Mouse (Mus musculus) embryonic facial prominence, embryonic 12.5 days (tissue): ENCODE results near the gene Siah1b. TPM values are rescaled to one million over a fixed set of nuclear protein-coding genes. Genes with fewer than 3 reads are reported as not detected.

Experiments
- ATAC-seq: fragments of 200-750 bp; cut with Nextera tagmentation; 2 replicates; pipeline ENCODE4 v1.8.0; 2017; ENCODE audit not compliant: insufficient number of reproducible peaks, insufficient read depth, low FRiP score, low TSS enrichment
- H3K27ac ChIP-seq: fragments of 300-500 bp; sonication (generic); 2 replicates; pipeline ENCODE4 v1.5.1; 2016; ENCODE audit warnings: mild to moderate bottlenecking
- H3K27me3 ChIP-seq: fragments of 300-500 bp; sonication (generic); 2 replicates; pipeline ENCODE4 v1.6.1; 2016; ENCODE audit warnings: mild to moderate bottlenecking, moderate library complexity
- H3K36me3 ChIP-seq: fragments of 300-500 bp; sonication (generic); 2 replicates; pipeline ENCODE4 v1.6.1; 2016; ENCODE audit warnings: mild to moderate bottlenecking
- H3K4me1 ChIP-seq: fragments of 300-500 bp; sonication (generic); 2 replicates; pipeline ENCODE4 v1.6.1; 2016
- H3K4me2 ChIP-seq: fragments of 300-500 bp; sonication (generic); replicated peaks from 2 replicates; pipeline ENCODE4 v1.6.1; 2016; ENCODE audit warnings: mild to moderate bottlenecking, moderate library complexity
- H3K4me3 ChIP-seq: fragments of 300-500 bp; sonication (generic); 2 replicates; pipeline ENCODE4 v1.5.1; 2016; ENCODE audit warnings: mild to moderate bottlenecking
- H3K9ac ChIP-seq: fragments of 300-500 bp; sonication (generic); 2 replicates; pipeline ENCODE4 v1.6.1; 2016; ENCODE audit warnings: mild to moderate bottlenecking, moderate library complexity
- H3K9me3 ChIP-seq: fragments of 300-500 bp; sonication (generic); 2 replicates; pipeline ENCODE4 v1.6.1; 2016; ENCODE audit warnings: mild to moderate bottlenecking, moderate library complexity
- WGBS: fragments of 180-500 bp; shearing (Covaris S2); methylation state at CpG from one replicate; pipeline ENCODE4 v1.1.7; 2016; 5-methylcytosine and 5-hydroxymethylcytosine counted together
- polyA plus RNA-seq: library from polyadenylated mRNA; unstranded; fragments of >200 nt; fragmentation: Nextera tagmentation; extraction: Ambion mirVana; gene quantifications from 2 replicates; pipeline ENCODE4 v1.2.1, GENCODE M21; 2016

Siah1b gene
- polyA plus RNA-seq, 1 experiment from 2014 or later, result 38.1 TPM

GRCm38 (mm10) chrX:164082030-164082429, 5.7 kb upstream of the Siah1b start:
- Histone ChIP-seq H3K36me3 (no peaks in the 10 kb centered on the region), H3K27me3 (0 out of 2 replicates have a peak, but pooled peaks cover 4% of the 10 kb centered on the region), H3K4me2 (no peak overlapping the region), H3K4me1 (no peaks in the 10 kb centered on the region), H3K27ac (no peak overlapping the region), H3K4me3 (no peak overlapping the region), H3K9me3 (no peaks in the 10 kb centered on the region), H3K9ac (no peak overlapping the region)
- no peak for ATAC-seq
- 90% methylated on average over 9 of the region's 9 CpGs for WGBS

DNA sequence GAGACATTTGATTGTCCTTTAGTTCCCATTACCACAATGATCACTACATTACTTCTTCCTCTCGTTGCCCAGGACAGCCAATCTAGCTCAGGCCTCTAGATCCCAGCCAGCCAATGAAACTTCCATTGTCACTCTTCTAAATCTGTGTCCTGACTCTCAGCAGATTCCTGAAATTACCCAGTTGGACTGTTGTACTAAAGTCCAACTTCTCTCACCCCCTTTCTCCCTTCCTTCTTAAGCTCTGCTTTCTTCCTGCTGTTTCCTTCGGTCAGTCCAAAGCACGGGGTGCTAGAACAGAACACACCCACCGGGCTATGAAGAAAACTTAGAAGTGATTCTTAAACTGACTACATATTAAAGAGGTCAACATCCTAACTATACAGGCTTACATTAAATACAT, 7.3 kb downstream of the Siah1b start:
- Histone ChIP-seq H3K27ac (no peak overlapping the region), H3K36me3 (0 out of 2 replicates have a peak, but pooled peaks cover 3% of the 10 kb centered on the region), H3K9ac (no peak overlapping the region), H3K4me2 (no peak overlapping the region), H3K9me3 (no peaks in the 10 kb centered on the region), H3K4me3 (no peak overlapping the region), H3K27me3 (no peaks in the 10 kb centered on the region), H3K4me1 (no peaks in the 10 kb centered on the region)
- WGBS, result 83% methylated on average over 4 of the region's 4 CpGs
- no peak for ATAC-seq

DNA sequence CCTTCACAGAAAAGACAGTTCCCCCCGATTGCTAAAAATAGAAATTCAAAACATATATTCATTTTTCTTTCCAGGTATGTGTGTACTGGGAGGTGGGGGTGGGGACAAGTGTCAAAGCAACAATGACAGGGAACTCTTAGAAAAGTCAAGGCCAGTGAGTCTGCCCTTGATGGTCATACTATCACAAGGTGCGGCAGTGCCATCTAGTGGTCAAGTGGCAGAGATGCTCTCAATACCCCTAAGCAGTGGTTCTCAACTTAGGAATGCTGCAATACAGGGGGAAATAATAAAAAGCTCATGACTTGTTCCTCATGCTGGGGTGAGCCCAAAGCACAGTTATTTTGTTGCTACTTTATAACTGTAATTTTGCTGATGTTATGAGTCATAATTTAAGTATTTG, 10.1 kb downstream of the Siah1b start:
- Histone ChIP-seq H3K4me2 (no peak overlapping the region), H3K36me3 (no peaks in the 10 kb centered on the region), H3K4me1 (no peaks in the 10 kb centered on the region), H3K9ac (no peak overlapping the region), H3K27me3 (no peaks in the 10 kb centered on the region), H3K4me3 (no peak overlapping the region), H3K27ac (no peak overlapping the region), H3K9me3 (no peaks in the 10 kb centered on the region)
- no peak for ATAC-seq
- 17% methylated on average over 2 of the region's 2 CpGs for WGBS

DNA sequence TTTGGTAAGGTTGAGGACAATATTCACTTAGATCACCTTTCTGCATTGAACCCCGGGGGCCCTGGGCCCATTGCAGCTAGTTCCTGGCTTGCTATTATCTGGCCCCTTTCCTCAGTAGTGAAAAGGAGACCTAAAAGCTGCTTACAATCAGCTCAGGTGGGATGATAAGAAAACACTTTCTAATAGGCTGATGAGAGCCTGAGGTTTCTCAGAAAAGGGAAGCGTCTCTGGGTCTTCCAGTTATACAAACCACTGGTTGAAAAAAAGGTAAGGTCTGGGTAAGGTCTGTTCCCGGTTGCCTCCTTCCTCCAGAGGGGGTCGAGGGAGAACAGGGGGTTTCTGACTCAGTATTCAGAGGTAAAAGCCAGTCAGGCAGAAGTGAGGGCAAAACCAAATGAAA, 17.2 kb downstream of the Siah1b start:
- H3K4me2 ChIP-seq, result no peak overlapping the region
- H3K9ac ChIP-seq, result no peak overlapping the region
- no peak overlapping the region for H3K27ac ChIP-seq
- no peaks in the 10 kb centered on the region for H3K4me1 ChIP-seq
- no peaks in the 10 kb centered on the region for H3K9me3 ChIP-seq
- H3K27me3 ChIP-seq, result 0 out of 2 replicates have a peak, but pooled peaks cover 8% of the 10 kb centered on the region
- 74% methylated on average over 4 of the region's 4 CpGs for WGBS
- H3K36me3 ChIP-seq, result no peaks in the 10 kb centered on the region
- no peak for ATAC-seq
- no peak overlapping the region for H3K4me3 ChIP-seq

GRCm38 (mm10) chrX:164058523-164058922, 17.8 kb downstream of the Siah1b start:
- no peaks in the 10 kb centered on the region for H3K4me1 ChIP-seq
- H3K9me3 ChIP-seq, result no peaks in the 10 kb centered on the region
- no peak for ATAC-seq
- no peak overlapping the region for H3K9ac ChIP-seq
- WGBS, result 78% methylated on average over 2 of the region's 3 CpGs
- H3K4me3 ChIP-seq, result no peak overlapping the region
- no peak overlapping the region for H3K4me2 ChIP-seq
- H3K27ac ChIP-seq, result no peak overlapping the region
- 0 out of 2 replicates have a peak, but pooled peaks cover 8% of the 10 kb centered on the region for H3K27me3 ChIP-seq
- H3K36me3 ChIP-seq, result no peaks in the 10 kb centered on the region

GRCm38 (mm10) chrX:164055726-164056125, 20.6 kb downstream of the Siah1b start:
- H3K4me3 ChIP-seq, result no peak overlapping the region
- ATAC-seq, result no peak

DNA sequence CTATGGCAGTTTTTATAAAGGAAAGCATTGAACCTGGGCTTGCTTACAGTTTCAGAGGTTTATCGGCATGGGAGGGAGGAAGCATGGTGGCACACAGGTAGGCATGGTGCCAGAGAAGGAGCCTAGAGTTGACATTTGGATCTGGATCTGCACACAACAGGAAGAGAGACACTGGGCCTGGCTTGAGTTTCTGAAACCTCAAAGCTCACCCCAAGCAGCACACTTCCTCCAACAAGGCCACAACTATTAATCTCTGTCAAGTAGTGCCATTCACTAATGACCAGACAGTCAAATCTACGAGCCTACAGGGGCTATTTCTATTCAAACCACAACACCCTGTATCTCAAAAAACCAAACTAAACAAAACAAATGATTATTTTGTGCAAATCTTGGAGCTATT, 29.6 kb downstream of the Siah1b start:
- ATAC-seq, result no peak
- Histone ChIP-seq H3K27me3 (no peaks in the 10 kb centered on the region), H3K9ac (no peak overlapping the region), H3K4me2 (no peak overlapping the region), H3K27ac (no peak overlapping the region), H3K4me1 (no peaks in the 10 kb centered on the region), H3K4me3 (no peak overlapping the region), H3K36me3 (no peaks in the 10 kb centered on the region), H3K9me3 (no peaks in the 10 kb centered on the region)
- 76% methylated on average over 2 of the region's 2 CpGs for WGBS

More at GRCm38 (mm10) chrX:164055726-164056125, 20.6 kb downstream of the Siah1b start:
- 0 out of 2 replicates have a peak, but pooled peaks cover 4% of the 10 kb centered on the region for H3K27me3 ChIP-seq
- no peak overlapping the region for H3K27ac ChIP-seq
- no peaks in the 10 kb centered on the region for H3K9me3 ChIP-seq
- WGBS, result 87% methylated on average over 4 of the region's 4 CpGs
- no peak overlapping the region for H3K9ac ChIP-seq
- H3K4me1 ChIP-seq, result no peaks in the 10 kb centered on the region
- no peaks in the 10 kb centered on the region for H3K36me3 ChIP-seq
- no peak overlapping the region for H3K4me2 ChIP-seq

- H3K27ac ChIP-seq, result no peak overlapping the region
- H3K4me2 ChIP-seq, result no peak overlapping the region
- no peaks in the 10 kb centered on the region for H3K36me3 ChIP-seq
- H3K9me3 ChIP-seq, result no peaks in the 10 kb centered on the region
- no peak for ATAC-seq
- no peaks in the 10 kb centered on the region for H3K4me1 ChIP-seq
- no peak overlapping the region for H3K9ac ChIP-seq
- no peak overlapping the region for H3K4me3 ChIP-seq
- WGBS, result 74% methylated on average over 13 of the region's 13 CpGs
- peaks cover 5% of the 10 kb centered on the region; the same call in 1 of the 2 replicates for H3K27me3 ChIP-seq
Measured at GRCm38 (mm10) chrX:164042069-164042468, 34.2 kb downstream of the Siah1b start.

DNA sequence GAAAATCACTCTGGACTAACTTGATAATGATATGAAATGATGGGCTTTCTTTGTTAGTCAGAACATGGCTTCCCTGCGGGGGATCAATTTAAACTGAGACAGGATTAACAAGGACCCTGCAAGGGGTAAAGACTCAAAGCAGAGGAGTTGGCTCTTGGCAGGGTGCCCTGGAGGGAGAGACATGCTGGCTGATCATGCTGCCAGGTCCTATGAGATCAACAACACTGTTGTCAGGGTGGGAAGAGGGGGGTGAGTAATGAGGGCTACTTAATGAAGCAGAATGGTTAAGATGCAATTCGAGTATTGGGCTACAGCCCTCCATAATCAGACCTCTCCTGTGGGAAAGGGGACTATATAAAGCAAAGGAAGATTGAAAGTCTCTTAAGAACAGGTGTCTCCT, 37.4 kb downstream of the Siah1b start:
- Histone ChIP-seq H3K36me3 (no peaks in the 10 kb centered on the region), H3K4me3 (no peak overlapping the region), H3K4me1 (no peaks in the 10 kb centered on the region), H3K27me3 (peaks cover 8% of the 10 kb centered on the region; the same call in 1 of the 2 replicates), H3K9me3 (no peaks in the 10 kb centered on the region), H3K9ac (no peak overlapping the region), H3K27ac (no peak overlapping the region), H3K4me2 (no peak overlapping the region)
- ATAC-seq, result no peak; the same call in 1 of the 2 replicates
- WGBS, result 41% methylated on average over 2 of the region's 2 CpGs

DNA sequence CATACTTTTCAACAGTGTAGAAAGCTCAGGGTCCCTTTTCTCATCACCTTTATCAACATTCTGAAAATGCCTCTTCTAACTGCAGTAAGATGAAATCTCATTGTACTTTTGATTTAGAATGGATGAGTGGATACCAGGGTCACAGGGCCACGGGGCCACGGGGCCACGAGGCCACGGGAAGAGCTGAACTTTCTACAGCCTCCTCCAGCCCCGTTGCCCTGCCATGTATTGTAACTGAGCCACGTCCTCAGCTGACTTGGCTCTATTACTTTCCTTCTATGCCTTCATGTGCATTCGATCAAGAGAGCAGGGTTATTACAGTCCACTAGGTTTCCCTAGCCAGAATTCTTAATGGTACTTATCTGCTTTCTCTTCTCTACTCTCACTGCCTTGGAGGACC, 40.4 kb downstream of the Siah1b start:
- ATAC-seq, result no peak
- H3K4me2 ChIP-seq, result no peak overlapping the region
- 91% methylated on average over 7 of the region's 7 CpGs for WGBS
- H3K9me3 ChIP-seq, result no peaks in the 10 kb centered on the region
- no peak overlapping the region for H3K9ac ChIP-seq
- H3K27ac ChIP-seq, result no peak overlapping the region
- peaks cover 8% of the 10 kb centered on the region; the same call in 1 of the 2 replicates for H3K27me3 ChIP-seq
- H3K4me3 ChIP-seq, result no peak overlapping the region
- H3K36me3 ChIP-seq, result no peaks in the 10 kb centered on the region
- no peaks in the 10 kb centered on the region for H3K4me1 ChIP-seq

DNA sequence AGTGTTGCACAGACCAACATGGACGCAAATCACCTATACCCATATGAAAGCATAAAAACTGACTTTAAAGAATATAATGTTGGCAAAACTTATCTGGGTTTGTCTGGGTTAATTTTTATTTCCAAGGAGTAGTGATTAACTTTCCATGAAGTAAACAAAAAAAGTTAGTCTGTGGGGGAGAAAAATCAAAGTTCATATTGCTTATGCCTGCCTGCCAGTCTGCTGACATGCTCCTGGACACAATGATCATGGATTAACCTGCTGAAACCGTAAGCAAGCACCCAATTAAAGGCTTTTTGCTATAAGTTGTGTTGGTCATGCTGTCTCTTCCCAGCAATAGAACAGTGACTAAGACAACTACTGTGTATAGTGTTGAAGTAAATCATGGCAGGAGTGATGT, 40.9 kb downstream of the Siah1b start:
- no peaks in the 10 kb centered on the region for H3K36me3 ChIP-seq
- peaks cover 8% of the 10 kb centered on the region; the same call in 1 of the 2 replicates for H3K27me3 ChIP-seq
- H3K4me3 ChIP-seq, result no peak overlapping the region
- no peak overlapping the region for H3K4me2 ChIP-seq
- H3K27ac ChIP-seq, result no peak overlapping the region
- ATAC-seq, result no peak
- H3K9me3 ChIP-seq, result no peaks in the 10 kb centered on the region
- H3K4me1 ChIP-seq, result no peaks in the 10 kb centered on the region
- 86% methylated on average over 2 of the region's 2 CpGs for WGBS
- no peak overlapping the region for H3K9ac ChIP-seq

- no peak overlapping the region for H3K4me3 ChIP-seq
- ATAC-seq, result no peak
- H3K9me3 ChIP-seq, result no peaks in the 10 kb centered on the region
- no peaks in the 10 kb centered on the region for H3K4me1 ChIP-seq
- no peak overlapping the region for H3K4me2 ChIP-seq
- H3K27ac ChIP-seq, result no peak overlapping the region
- no peaks in the 10 kb centered on the region for H3K36me3 ChIP-seq
- 81% methylated on average over 7 of the region's 7 CpGs for WGBS
- 0 out of 2 replicates have a peak, but pooled peaks cover 3% of the 10 kb centered on the region for H3K27me3 ChIP-seq
- H3K9ac ChIP-seq, result no peak overlapping the region
Measured at GRCm38 (mm10) chrX:164032526-164032925, 43.8 kb downstream of the Siah1b start.
